Mouse (Mus musculus): ENCODE data around the gene Lifr. TPM values are rescaled to one million over a fixed set of nuclear protein-coding genes. Genes with fewer than 3 reads are reported as not detected.

The Lifr gene
- polyA plus RNA-seq, 1 experiment from 2014 or later = 24.9 TPM

DNA sequence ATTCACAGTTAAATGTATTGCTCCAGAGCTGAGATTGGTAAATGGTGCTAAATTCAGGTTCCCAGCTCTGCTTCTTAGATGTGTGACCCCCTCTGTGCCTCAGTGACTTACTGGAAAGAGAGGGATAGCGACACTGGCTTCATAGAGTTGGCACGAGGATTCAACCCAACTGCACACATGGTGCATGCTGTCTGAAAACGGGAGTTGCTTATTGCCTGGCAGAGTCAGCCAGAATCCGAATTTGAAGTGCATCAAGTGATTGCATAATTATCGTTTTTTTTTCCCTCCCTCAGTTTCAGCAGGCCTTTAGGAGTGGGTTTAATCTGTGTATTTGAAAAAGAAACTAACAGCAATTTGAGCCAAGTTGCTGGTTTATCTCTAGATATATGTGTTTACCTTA is 55.1 kb downstream of the Lifr start:
- ATAC-seq = no peak
- H3K4me3 ChIP-seq = no peak overlapping the region
- H3K4me2 ChIP-seq = no peak overlapping the region
- H3K4me1 ChIP-seq = peaks cover 26% of the 10 kb centered on the region
- 60% methylated on average over 5 of the region's 5 CpGs for WGBS (ENCODE audit: insufficient replicate concordance)
- H3K27me3 ChIP-seq (replicated peaks) = peaks cover 26% of the 10 kb centered on the region; the same call in 1 of the 2 replicates
- no peaks in the 10 kb centered on the region; the same call in 1 of the 2 replicates for H3K36me3 ChIP-seq
- no peaks in the 10 kb centered on the region for H3K9me3 ChIP-seq (replicated peaks)
- H3K9ac ChIP-seq = no peak overlapping the region
- H3K27ac ChIP-seq = no peak overlapping the region

- H3K4me1 ChIP-seq = peaks cover 21% of the 10 kb centered on the region
- peaks cover 23% of the 10 kb centered on the region; the same call in 1 of the 2 replicates for H3K27me3 ChIP-seq (replicated peaks)
- H3K4me3 ChIP-seq = no peak overlapping the region
- H3K9ac ChIP-seq = no peak overlapping the region
- 65% methylated on average over 8 of the region's 8 CpGs for WGBS (ENCODE audit: insufficient replicate concordance)
- no peak overlapping the region for H3K4me2 ChIP-seq
- no peak overlapping the region for H3K27ac ChIP-seq
- no peaks in the 10 kb centered on the region for H3K9me3 ChIP-seq (replicated peaks)
- no peak for ATAC-seq
- H3K36me3 ChIP-seq = no peaks in the 10 kb centered on the region; the same call in 1 of the 2 replicates
These were observed 56.1 kb downstream of the Lifr start for GRCm38 (mm10) chr15:7146529-7146928.

- Histone ChIP-seq H3K27ac (no peak overlapping the region), H3K9me3 (replicated peaks) (no peaks in the 10 kb centered on the region), H3K9ac (no peak overlapping the region), H3K4me3 (no peak overlapping the region), H3K27me3 (replicated peaks) (peaks cover 9% of the 10 kb centered on the region; the same call in 1 of the 2 replicates), H3K36me3 (no peaks in the 10 kb centered on the region; the same call in 1 of the 2 replicates), H3K4me2 (no peak overlapping the region), H3K4me1 (peaks cover 14% of the 10 kb centered on the region)
- ATAC-seq = no peak
- whole genome bisulfite sequencing (ENCODE audit: insufficient replicate concordance) = 84% methylated on average over 18 of the region's 18 CpGs
These were observed 59.4 kb downstream of the Lifr start for GRCm38 (mm10) chr15:7149796-7150195.

DNA sequence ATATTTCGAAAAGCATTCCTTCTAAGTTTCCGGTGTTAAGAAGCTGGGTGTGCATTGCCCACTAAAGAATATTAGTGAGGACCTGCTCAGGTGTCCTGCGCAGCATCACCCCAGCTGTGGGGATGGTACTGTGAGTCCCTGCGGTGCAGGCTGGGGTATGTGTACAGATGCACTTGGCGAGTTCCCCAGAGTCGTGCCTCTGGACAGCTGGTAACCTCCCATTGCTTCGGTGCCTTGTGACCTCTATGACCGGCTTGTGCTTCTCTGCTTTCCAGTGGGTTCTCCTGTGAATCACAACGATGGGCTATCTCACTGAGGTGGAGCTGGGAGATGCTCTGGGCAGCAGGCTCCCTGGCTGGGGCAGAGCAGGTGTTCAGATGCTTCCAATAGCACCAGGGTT is 60.2 kb downstream of the Lifr start:
- H3K4me1 ChIP-seq = peaks cover 6% of the 10 kb centered on the region; the same call in 1 of the 2 replicates
- no peak overlapping the region for H3K9ac ChIP-seq
- peaks cover 2% of the 10 kb centered on the region; the same call in 1 of the 2 replicates for H3K36me3 ChIP-seq
- H3K4me3 ChIP-seq = no peak overlapping the region
- no peak for ATAC-seq
- H3K9me3 ChIP-seq (replicated peaks) = no peaks in the 10 kb centered on the region
- H3K4me2 ChIP-seq = no peak overlapping the region
- no peak overlapping the region for H3K27ac ChIP-seq
- WGBS (ENCODE audit: insufficient replicate concordance) = 71% methylated on average over 9 of the region's 9 CpGs
- H3K27me3 ChIP-seq (replicated peaks) = peaks cover under 1% of the 10 kb centered on the region; the same call in 1 of the 2 replicates

DNA sequence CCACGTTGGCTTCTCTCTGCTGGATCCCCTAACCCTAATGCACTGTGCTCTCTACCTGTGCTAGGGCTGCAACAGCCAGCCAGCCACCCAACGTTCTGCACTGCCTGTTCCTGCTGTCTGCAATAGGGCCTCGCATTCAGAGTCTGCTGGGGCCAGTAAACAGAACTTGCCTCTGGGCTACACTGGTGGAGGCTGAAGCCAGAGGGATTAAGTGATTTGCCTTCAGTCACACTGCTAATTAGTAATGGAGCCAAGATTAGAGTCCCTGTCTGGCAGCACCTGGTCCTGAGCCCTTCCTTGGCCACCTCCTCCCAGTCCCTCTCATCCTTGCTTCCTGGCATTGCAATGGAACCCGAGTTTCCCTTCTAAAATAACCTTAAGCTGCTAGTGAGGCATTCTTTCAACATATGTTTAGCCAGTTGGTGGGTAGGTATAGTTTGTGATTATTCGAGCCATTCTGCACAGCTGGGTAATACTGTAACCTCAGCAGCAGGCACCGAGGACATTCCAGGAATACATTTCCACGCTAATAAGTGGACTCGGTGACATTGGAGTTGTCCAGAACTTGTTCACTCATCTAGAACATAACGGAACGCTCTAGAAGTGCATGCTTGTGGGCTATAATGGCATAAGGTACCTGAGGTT is 61.8 kb downstream of the Lifr start:
- no peak for ATAC-seq
- H3K36me3 ChIP-seq = peaks cover 6% of the 10 kb centered on the region; the same call in 1 of the 2 replicates
- H3K27me3 ChIP-seq (replicated peaks) = no peaks in the 10 kb centered on the region; the same call in 1 of the 2 replicates
- no peak overlapping the region for H3K4me2 ChIP-seq
- no peaks in the 10 kb centered on the region for H3K4me1 ChIP-seq
- no peaks in the 10 kb centered on the region for H3K9me3 ChIP-seq (replicated peaks)
- no peak overlapping the region for H3K27ac ChIP-seq
- WGBS (ENCODE audit: insufficient replicate concordance) = 62% methylated on average over 10 of the region's 10 CpGs
- no peak overlapping the region for H3K4me3 ChIP-seq
- no peak overlapping the region for H3K9ac ChIP-seq

DNA sequence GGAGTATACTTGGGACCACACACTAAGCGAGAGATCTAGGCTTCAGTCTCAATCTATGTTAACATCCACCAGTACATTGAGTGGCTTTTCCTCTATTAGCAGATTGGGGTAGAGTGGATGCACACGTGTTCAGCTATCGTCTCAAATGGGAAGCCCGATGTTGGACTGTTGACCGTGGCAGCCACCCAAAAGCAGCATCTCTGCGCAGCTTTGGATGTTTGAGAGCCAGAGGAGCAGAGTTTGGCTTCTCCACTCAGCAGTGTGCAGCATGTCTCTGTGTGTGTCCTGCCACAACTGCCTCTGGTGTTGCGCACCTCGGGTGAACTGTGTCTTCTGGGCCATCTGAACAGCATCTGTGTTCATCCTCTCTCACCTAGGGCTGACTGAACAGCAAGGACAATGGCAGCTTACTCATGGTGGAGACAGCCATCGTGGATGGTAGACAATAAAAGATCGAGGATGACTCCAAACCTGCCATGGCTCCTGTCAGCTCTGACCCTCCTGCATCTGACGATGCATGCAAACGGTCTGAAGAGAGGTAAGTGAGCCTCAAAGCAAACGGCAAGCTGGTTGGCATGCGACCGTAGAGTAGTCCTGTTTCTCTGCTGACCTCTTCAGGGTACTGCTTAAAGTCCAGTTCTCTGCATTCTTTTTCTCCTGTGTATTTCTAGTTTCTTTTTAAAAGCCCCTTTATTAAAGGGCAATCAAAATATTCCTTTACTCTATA is 63.8 kb downstream of the Lifr start:
- Histone ChIP-seq H3K4me1 (no peaks in the 10 kb centered on the region), H3K4me3 (no peak overlapping the region), H3K27me3 (replicated peaks) (no peaks in the 10 kb centered on the region), H3K9ac (no peak overlapping the region), H3K36me3 (peaks cover 25% of the 10 kb centered on the region), H3K9me3 (replicated peaks) (no peaks in the 10 kb centered on the region), H3K4me2 (no peak overlapping the region), H3K27ac (no peak overlapping the region)
- 74% methylated on average over 15 of the region's 15 CpGs for WGBS (ENCODE audit: insufficient replicate concordance)
- ATAC-seq = no peak

DNA sequence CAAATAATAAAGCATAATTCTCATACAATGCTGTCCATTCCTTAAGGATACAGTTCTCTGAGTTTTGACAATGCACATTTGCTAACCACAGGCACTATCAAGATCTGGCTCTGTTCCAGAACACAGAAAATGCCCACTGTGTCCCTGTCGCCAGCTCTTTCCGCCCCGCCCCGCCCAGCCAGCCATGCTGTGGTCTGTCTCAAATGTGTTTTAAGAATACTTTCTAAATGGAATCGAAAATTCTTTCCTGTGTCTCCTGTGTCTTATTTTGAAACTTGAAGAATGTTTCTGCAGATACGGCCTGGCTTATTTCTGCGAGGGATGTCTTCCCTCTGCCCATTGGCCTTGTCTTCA is 64.3 kb downstream of the Lifr start:
- H3K27me3 ChIP-seq (replicated peaks) = no peaks in the 10 kb centered on the region
- H3K4me3 ChIP-seq = no peak overlapping the region
- no peak for ATAC-seq
- H3K9me3 ChIP-seq (replicated peaks) = no peaks in the 10 kb centered on the region
- no peaks in the 10 kb centered on the region for H3K4me1 ChIP-seq
- 54% methylated on average over 7 of the region's 7 CpGs for WGBS (ENCODE audit: insufficient replicate concordance)
- no peak overlapping the region for H3K9ac ChIP-seq
- H3K36me3 ChIP-seq = peaks cover 30% of the 10 kb centered on the region
- H3K27ac ChIP-seq = no peak overlapping the region
- H3K4me2 ChIP-seq = no peak overlapping the region

DNA sequence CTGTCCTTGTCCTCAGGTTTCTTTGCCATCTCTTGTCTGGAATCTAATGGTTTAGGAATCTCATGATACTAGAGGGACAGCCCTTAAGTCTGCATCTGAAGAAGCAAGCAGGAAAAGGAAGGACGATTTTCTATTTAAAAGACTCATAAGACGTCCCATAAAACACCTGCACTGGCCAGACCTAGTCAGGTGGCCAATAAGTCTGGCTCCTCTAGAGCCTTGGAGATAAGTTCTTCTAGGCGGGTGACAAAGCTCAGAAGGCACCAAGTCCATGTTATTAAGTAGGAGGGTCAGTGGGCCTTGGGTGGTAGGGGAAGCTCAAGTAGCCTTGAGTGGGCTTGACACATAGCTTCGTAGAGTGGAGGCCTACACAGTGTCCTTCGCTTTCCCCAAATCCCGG is 67.2 kb downstream of the Lifr start:
- H3K9me3 ChIP-seq (replicated peaks) = no peaks in the 10 kb centered on the region

GRCm38 (mm10) chr15:7159869-7160268 is 69.5 kb downstream of the Lifr start:
- 72% methylated on average over 9 of the region's 9 CpGs for WGBS (ENCODE audit: insufficient replicate concordance)
- peak; percentile 55; the same call in 1 of the 2 replicates for ATAC-seq
- Histone ChIP-seq H3K9me3 (replicated peaks) (no peaks in the 10 kb centered on the region), H3K4me3 (no peak overlapping the region), H3K4me1 (no peaks in the 10 kb centered on the region), H3K27me3 (replicated peaks) (no peaks in the 10 kb centered on the region), H3K36me3 (peaks cover 35% of the 10 kb centered on the region), H3K4me2 (no peak overlapping the region), H3K9ac (no peak overlapping the region), H3K27ac (0 out of 2 replicates have a peak overlapping the region, but pooled peaks have one; percentile 10)

More for the DNA sequence above, 67.2 kb downstream of the Lifr start:
- Histone ChIP-seq H3K27me3 (replicated peaks) (no peaks in the 10 kb centered on the region), H3K4me2 (no peak overlapping the region), H3K4me1 (no peaks in the 10 kb centered on the region), H3K27ac (no peak overlapping the region), H3K9ac (no peak overlapping the region), H3K36me3 (peaks cover 35% of the 10 kb centered on the region), H3K4me3 (no peak overlapping the region)
- 68% methylated on average over 6 of the region's 6 CpGs for WGBS (ENCODE audit: insufficient replicate concordance)
- no peak for ATAC-seq

DNA sequence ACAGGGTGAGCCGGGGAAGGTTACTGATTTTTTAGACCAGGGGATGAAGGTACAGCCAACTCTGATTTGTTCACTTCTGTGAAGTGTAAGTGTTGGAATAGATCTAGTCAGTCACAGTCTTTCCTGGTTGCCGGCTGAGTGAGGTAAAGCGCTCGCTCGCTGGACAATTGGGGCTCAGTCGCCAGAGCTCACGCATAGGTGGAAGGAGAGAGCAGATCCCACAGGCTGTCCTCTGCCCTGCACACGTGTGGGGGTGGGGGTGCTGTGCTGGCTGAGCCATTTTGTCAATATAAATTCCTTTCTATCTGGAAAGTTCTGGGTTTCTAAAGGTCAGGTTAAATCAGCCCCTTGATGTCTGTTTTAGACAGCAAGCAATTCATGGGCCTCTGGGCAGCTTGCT is 69.9 kb downstream of the Lifr start:
- peak; percentile 30; the same call in 1 of the 2 replicates for ATAC-seq
- H3K36me3 ChIP-seq = peaks cover 36% of the 10 kb centered on the region
- H3K27me3 ChIP-seq (replicated peaks) = no peaks in the 10 kb centered on the region; the same call in 1 of the 2 replicates
- no peak overlapping the region for H3K9ac ChIP-seq
- no peaks in the 10 kb centered on the region for H3K9me3 ChIP-seq (replicated peaks)
- no peak overlapping the region for H3K4me3 ChIP-seq
- no peak overlapping the region for H3K4me2 ChIP-seq
- H3K27ac ChIP-seq = 0 out of 2 replicates have a peak overlapping the region, but pooled peaks have one; percentile 10
- WGBS (ENCODE audit: insufficient replicate concordance) = 70% methylated on average over 8 of the region's 8 CpGs
- H3K4me1 ChIP-seq = no peaks in the 10 kb centered on the region

DNA sequence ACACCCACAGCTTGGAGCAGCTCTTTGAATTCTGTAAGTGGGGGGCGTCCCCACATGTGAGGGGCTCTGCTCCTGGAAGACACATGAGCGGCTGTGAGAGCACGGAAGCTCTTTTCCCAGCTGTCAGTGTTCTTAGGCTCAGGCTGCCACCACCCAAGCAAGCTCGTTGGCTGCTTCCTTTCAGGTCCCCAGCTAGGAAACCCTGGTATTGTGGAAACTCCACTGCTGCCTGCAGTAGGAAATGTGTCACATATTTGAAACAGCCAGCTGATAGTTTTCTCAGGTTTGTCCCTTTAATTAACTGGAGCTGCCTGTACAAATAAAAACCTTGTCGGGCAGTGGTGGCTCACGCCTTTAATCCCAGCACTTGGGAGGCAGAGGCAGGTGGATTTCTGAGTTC is 73.4 kb downstream of the Lifr start:
- Histone ChIP-seq H3K27ac (no peak overlapping the region), H3K36me3 (peaks cover 23% of the 10 kb centered on the region), H3K4me3 (no peak overlapping the region), H3K4me2 (no peak overlapping the region), H3K27me3 (replicated peaks) (no peaks in the 10 kb centered on the region; the same call in 1 of the 2 replicates), H3K4me1 (no peaks in the 10 kb centered on the region), H3K9me3 (replicated peaks) (no peaks in the 10 kb centered on the region), H3K9ac (no peak overlapping the region)
- ATAC-seq = no peak
- 73% methylated on average over 6 of the region's 6 CpGs for WGBS (ENCODE audit: insufficient replicate concordance)

GRCm38 (mm10) chr15:7166735-7167134 is 76.3 kb downstream of the Lifr start:
- 81% methylated on average over 9 of the region's 9 CpGs for WGBS (ENCODE audit: insufficient replicate concordance)

More at GRCm38 (mm10) chr15:7166735-7167134, 76.3 kb downstream of the Lifr start:
- H3K4me1 ChIP-seq = no peaks in the 10 kb centered on the region
- no peak overlapping the region for H3K4me3 ChIP-seq
- peaks cover 17% of the 10 kb centered on the region for H3K36me3 ChIP-seq
- H3K27me3 ChIP-seq (replicated peaks) = no peaks in the 10 kb centered on the region; the same call in 1 of the 2 replicates
- no peaks in the 10 kb centered on the region for H3K9me3 ChIP-seq (replicated peaks)
- ATAC-seq = peak; percentile 17; the same call in 1 of the 2 replicates
- no peak overlapping the region for H3K27ac ChIP-seq
- H3K9ac ChIP-seq = no peak overlapping the region
- H3K4me2 ChIP-seq = no peak overlapping the region
